Mouse (Mus musculus): Measurements from ENCODE around the gene Gm11634. TPM values are rescaled to one million over a fixed set of nuclear protein-coding genes. Genes with fewer than 3 reads are reported as not detected.
"Not testable (repeated sequence)": the region's sequence is repeated elsewhere in the genome, so short reads cannot be mapped to it uniquely, and the experiment has no call there.

Gene Gm11634
- total and polyA plus RNA-seq, 3 experiments = not detected

GRCm38 (mm10) chr11:101640857-101641709 is 42.0 kb upstream of the Gm11634 start:
- H3K4me1 ChIP-seq (ENCODE audit: control insufficient read depth in 1 of 2, insufficient read depth in 2 of 2) = peaks cover 4 to 18% of the 10 kb centered on the region in 2 experiments; a peak in 3 of 4 replicates
- H3K27me3 ChIP-seq (replicated peaks); dilution Hi-C loops (cut with MboI; ENCODE audit: extremely low pct_ligation_motif_present, extremely low pct_unique_long_range_greater_than_20kb, low sequenced_read_pairs); in situ Hi-C loops (cut with MboI; ENCODE audit: low pct_ligation_motif_present, low pct_unique_long_range_greater_than_20kb, low sequenced_read_pairs); H3K36me3 ChIP-seq (replicated peaks in 1 of 2; ENCODE audit: control insufficient read depth in 1 of 2, insufficient read depth in 1 of 2, low read length in 1 of 2); H3K9me3 ChIP-seq (replicated peaks; ENCODE audit: low read length); H3K79me2 ChIP-seq (replicated peaks; ENCODE audit: control insufficient read depth, extremely low read depth, insufficient read depth, poor library complexity, severe bottlenecking): not testable (repeated sequence)
- TF ChIP-seq ZNF384 (IDR thresholded peaks at IDR 0.05; ENCODE audit: low read depth, low read length) = 0 out of 2 replicates have a peak, but pooled peaks have one; percentile 3
- TF ChIP-seq POLR2A (IDR thresholded peaks at IDR 0.05; ENCODE audit: low read depth, low read length) = peak; percentile 42; the same call in 1 of the 2 replicates
- peak; percentile 59 for TF ChIP-seq NELFE (IDR thresholded peaks at IDR 0.05; ENCODE audit: low read depth, low read length)
- TF ChIP-seq SIN3A (IDR thresholded peaks at IDR 0.05; ENCODE audit: low read length) = 0 out of 2 replicates have a peak, but pooled peaks have one; percentile 10
- TF ChIP-seq HCFC1 (IDR thresholded peaks at IDR 0.05; ENCODE audit: low read depth, low read length) = 0 out of 2 replicates have a peak, but pooled peaks have one; percentile 43
- peak; percentile 57 for DNase-seq (ENCODE audit: extremely low read depth)
- peak overlapping the region in 1 of 3 experiments; percentile 50 for H3K4me3 ChIP-seq (replicated peaks in 1 of 3; ENCODE audit: low read depth in 2 of 3, low read length in 2 of 3, poor library complexity in 1 of 3)
- peak overlapping the region; percentile 52; the same call in 1 of the 2 replicates for H3K27ac ChIP-seq (ENCODE audit: insufficient read depth, low read depth)
- peak overlapping the region; percentile 75 for H3K9ac ChIP-seq (ENCODE audit: insufficient read depth, low read depth)
- peak overlapping the region; percentile 79 for H3K4me2 ChIP-seq (ENCODE audit: insufficient read depth, low read depth, poor library complexity, severe bottlenecking)

- TF ChIP-seq E2F4 (IDR thresholded peaks at IDR 0.05; ENCODE audit: insufficient replicate concordance, low read depth, low read length) = no peak
- TF ChIP-seq MEF2A (IDR thresholded peaks at IDR 0.05; ENCODE audit: borderline replicate concordance, low read depth, low read length) = no peak
- no peak for TF ChIP-seq CTCF (conservative IDR thresholded peaks at IDR 0.05 in 1 of 2, IDR thresholded peaks at IDR 0.05 in 1 of 2; ENCODE audit: low read depth in 2 of 2, low read length in 2 of 2)
- TF ChIP-seq CHD2 (IDR thresholded peaks at IDR 0.05; ENCODE audit: low read length) = no peak
- no peak for TF ChIP-seq RAD21 (IDR thresholded peaks at IDR 0.05; ENCODE audit: low read depth, low read length)
- no peak for TF ChIP-seq POLR2AphosphoS2 (IDR thresholded peaks at IDR 0.05; ENCODE audit: low read depth, low read length)
- TF ChIP-seq MAX (IDR thresholded peaks at IDR 0.05; ENCODE audit: low read length) = no peak
- no peak for TF ChIP-seq NELFE (IDR thresholded peaks at IDR 0.05; ENCODE audit: low read depth, low read length)
- TF ChIP-seq SIN3A (IDR thresholded peaks at IDR 0.05; ENCODE audit: low read length) = no peak
- no peak for TF ChIP-seq ZNF384 (IDR thresholded peaks at IDR 0.05; ENCODE audit: low read depth, low read length)
- TF ChIP-seq ELF1 (IDR thresholded peaks at IDR 0.05; ENCODE audit: low read depth, low read length) = no peak
- TF ChIP-seq JUND (conservative IDR thresholded peaks at IDR 0.05; ENCODE audit: low read depth, low read length) = no peak
- TF ChIP-seq BHLHE40 (IDR thresholded peaks at IDR 0.05; ENCODE audit: low read depth, low read length) = no peak
- TF ChIP-seq JUN (IDR thresholded peaks at IDR 0.05; ENCODE audit: insufficient read depth, low read depth, low read length) = no peak
- peaks cover 4 to 26% of the 10 kb centered on the region in 2 experiments; a peak in 3 of 4 replicates for H3K4me1 ChIP-seq (ENCODE audit: control insufficient read depth in 1 of 2, insufficient read depth in 2 of 2)
- H3K27me3 ChIP-seq (replicated peaks) = peaks cover 4% of the 10 kb centered on the region
- H3K4me2 ChIP-seq (ENCODE audit: insufficient read depth, low read depth, poor library complexity, severe bottlenecking) = no peak overlapping the region
- DNase-seq (ENCODE audit: extremely low read depth) = no peak
- H3K4me3 ChIP-seq (replicated peaks in 1 of 3; ENCODE audit: low read depth in 2 of 3, low read length in 2 of 3, poor library complexity in 1 of 3) = no peak overlapping the region
- peaks cover 5% of the 10 kb centered on the region for H3K9me3 ChIP-seq (replicated peaks; ENCODE audit: low read length)
- in situ Hi-C loops (cut with MboI; ENCODE audit: low pct_ligation_motif_present, low pct_unique_long_range_greater_than_20kb, low sequenced_read_pairs) = no loop called here
- no peak overlapping the region for H3K9ac ChIP-seq (ENCODE audit: insufficient read depth, low read depth)
- H3K36me3 ChIP-seq (replicated peaks in 1 of 2; ENCODE audit: control insufficient read depth in 1 of 2, insufficient read depth in 1 of 2, low read length in 1 of 2) = peaks cover 4 to 12% of the 10 kb centered on the region in 2 experiments
- dilution Hi-C loops (cut with MboI; ENCODE audit: extremely low pct_ligation_motif_present, extremely low pct_unique_long_range_greater_than_20kb, low sequenced_read_pairs) = no loop called here
- no peak overlapping the region for H3K27ac ChIP-seq (ENCODE audit: insufficient read depth, low read depth)
- no peaks in the 10 kb centered on the region for H3K79me2 ChIP-seq (replicated peaks; ENCODE audit: control insufficient read depth, extremely low read depth, insufficient read depth, poor library complexity, severe bottlenecking)
Measured at GRCm38 (mm10) chr11:101639761-101640160, 40.7 kb upstream of the Gm11634 start.
